In the genomic region with DNA sequence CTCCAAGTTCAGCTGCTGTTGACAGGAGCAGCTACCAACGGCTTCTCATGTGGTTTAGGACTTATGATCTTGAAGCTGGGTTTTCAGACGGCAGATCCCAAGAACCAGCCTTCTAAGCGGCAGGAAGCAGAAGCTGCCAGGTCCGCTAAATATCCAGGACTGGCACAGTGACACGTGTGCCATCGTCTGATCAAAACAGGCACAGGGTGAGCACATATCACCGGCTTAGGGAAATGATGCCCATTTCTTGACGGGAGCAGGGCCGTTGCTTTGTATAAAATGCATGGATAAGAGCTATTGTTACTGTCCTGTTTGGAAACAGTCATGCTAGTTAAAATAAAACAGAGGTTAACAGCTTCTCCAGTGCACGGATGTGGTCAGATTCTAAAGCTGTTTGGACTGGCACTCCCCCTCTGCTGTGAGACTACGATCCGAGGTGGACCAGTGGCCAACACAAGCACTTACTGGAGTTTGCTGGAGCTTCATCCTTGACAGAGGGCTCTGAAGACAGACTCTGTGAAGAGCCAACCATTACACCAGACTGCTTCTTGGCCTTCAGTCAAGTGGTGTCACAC, we compare ENCODE assay signal across 8 mouse cellular contexts. TPM values are rescaled to one million over a fixed set of nuclear protein-coding genes. Genes with fewer than 3 reads are reported as not detected.
DNase-seq lines count a peak whose midpoint lies in the region; ATAC-seq and TF ChIP-seq lines count a peak whose summit lies in the region.

No protein-coding gene starts in this region.

- H3K4me1 ChIP-seq in lung, embryonic 15.5 days, result peaks cover 10% of the 10 kb centered on the region; the same call in 1 of the 2 replicates
- peaks cover 8% of the 10 kb centered on the region for H3K4me1 ChIP-seq in forebrain, embryonic 12.5 days
- peaks cover 8% of the 10 kb centered on the region; the same call in 1 of the 2 replicates for H3K4me1 ChIP-seq in limb, embryonic 14.5 days (ENCODE audit: control insufficient read depth, insufficient read depth, low read length)
- peaks cover 8% of the 10 kb centered on the region; the same call in 1 of the 2 replicates for H3K4me1 ChIP-seq in small intestine, adult 2 months (ENCODE audit: control insufficient read depth, insufficient read depth, insufficient read length, low read length)

- no peak overlapping the region for H3K27ac ChIP-seq in lung, embryonic 15.5 days
- H3K27ac ChIP-seq in forebrain, embryonic 12.5 days, result no peak overlapping the region; the same call in 1 of the 2 replicates
- no peak overlapping the region for H3K27ac ChIP-seq in limb, embryonic 14.5 days (replicated peaks; ENCODE audit: low read depth, low read length)
- peak overlapping the region; percentile 89 for H3K27ac ChIP-seq in small intestine, adult 2 months (ENCODE audit: insufficient read depth, low read depth, low read length)

- TF ChIP-seq POLR2A in limb, embryonic 14.5 days (IDR thresholded peaks at IDR 0.05; ENCODE audit: borderline replicate concordance, extremely low read depth, insufficient read depth, insufficient read length), result no peak
- TF ChIP-seq POLR2A in small intestine, adult 2 months (IDR thresholded peaks at IDR 0.05; ENCODE audit: low read depth, low read length), result no peak

- DNase-seq in lung, postnatal 36 days, result no peak
- DNase-seq in limb, embryonic 14.5 days (ENCODE audit: low spot score), result no peak
- no peak for DNase-seq in right cerebral cortex, postnatal 14 days
- DNase-seq in layer of hippocampus, postnatal 14 days (ENCODE audit: low spot score in 2 of 2), result no peak
- DNase-seq in T-cell, adult 2 months (ENCODE audit: low spot score), result no peak

- peak overlapping the region; percentile 36 for H3K4me3 ChIP-seq in lung, embryonic 15.5 days
- H3K4me3 ChIP-seq in forebrain, embryonic 12.5 days (replicated peaks), result peak overlapping the region; percentile 30
- peak overlapping the region; percentile 28; the same call in 1 of the 2 replicates for H3K4me3 ChIP-seq in limb, embryonic 14.5 days (replicated peaks; ENCODE audit: low read length)
- peak overlapping the region; percentile 67 for H3K4me3 ChIP-seq in small intestine, adult 2 months (ENCODE audit: low read depth, low read length)

- WGBS in lung, embryonic 15.5 days, result 27% methylated on average over 12 of the region's 12 CpGs
- 56% methylated on average over 12 of the region's 12 CpGs for WGBS in forebrain, embryonic 12.5 days
- WGBS in limb, embryonic 14.5 days, result 46% methylated on average over 12 of the region's 12 CpGs
- 5% methylated on average over 12 of the region's 12 CpGs for WGBS in small intestine, adult 2 months

- peak overlapping the region; percentile 70 for H3K4me2 ChIP-seq in lung, embryonic 15.5 days
- H3K4me2 ChIP-seq in forebrain, embryonic 12.5 days, result peak overlapping the region; percentile 52
- H3K4me2 ChIP-seq in limb, embryonic 14.5 days (replicated peaks; ENCODE audit: low read depth, low read length, severe bottlenecking), result peak overlapping the region; percentile 41

- H3K36me3 ChIP-seq in lung, embryonic 15.5 days, result peaks cover 17% of the 10 kb centered on the region
- H3K36me3 ChIP-seq in forebrain, embryonic 12.5 days (replicated peaks), result peaks cover 13% of the 10 kb centered on the region
- H3K36me3 ChIP-seq in limb, embryonic 14.5 days (ENCODE audit: control insufficient read depth, insufficient read depth, low read length), result peaks cover 19% of the 10 kb centered on the region
- H3K36me3 ChIP-seq in small intestine, adult 2 months (ENCODE audit: control insufficient read depth, insufficient read depth, low read length), result peaks cover 7% of the 10 kb centered on the region

- no peaks in the 10 kb centered on the region for H3K9me3 ChIP-seq in lung, embryonic 15.5 days
- no peaks in the 10 kb centered on the region for H3K9me3 ChIP-seq in forebrain, embryonic 12.5 days
- H3K9me3 ChIP-seq in limb, embryonic 14.5 days (ENCODE audit: control insufficient read depth, low read length), result no peaks in the 10 kb centered on the region

- TF ChIP-seq CTCF in small intestine, adult 2 months (IDR thresholded peaks at IDR 0.05; ENCODE audit: extremely low read depth, insufficient read length, insufficient replicate concordance, low read depth, low read length), result no peak

- H3K27me3 ChIP-seq in lung, embryonic 15.5 days, result no peaks in the 10 kb centered on the region
- no peaks in the 10 kb centered on the region for H3K27me3 ChIP-seq in forebrain, embryonic 12.5 days
- no peaks in the 10 kb centered on the region for H3K27me3 ChIP-seq in limb, embryonic 14.5 days (ENCODE audit: control insufficient read depth, insufficient read depth, low read length)
- no peaks in the 10 kb centered on the region for H3K27me3 ChIP-seq in small intestine, adult 2 months (ENCODE audit: control insufficient read depth, insufficient read depth, low read length)

- no peak for ATAC-seq in lung, embryonic 15.5 days (ENCODE audit: borderline replicate concordance, extremely low read depth, low FRiP score, low TSS enrichment)
- ATAC-seq in forebrain, embryonic 12.5 days (ENCODE audit: low FRiP score), result no peak
- ATAC-seq in limb, embryonic 14.5 days (ENCODE audit: low FRiP score, low read depth), result no peak

- peak overlapping the region; percentile 19; the same call in 1 of the 2 replicates for H3K9ac ChIP-seq in lung, embryonic 15.5 days
- no peak overlapping the region for H3K9ac ChIP-seq in forebrain, embryonic 12.5 days
- 0 out of 2 replicates have a peak overlapping the region, but pooled peaks have one; percentile 12 for H3K9ac ChIP-seq in limb, embryonic 14.5 days (ENCODE audit: low read depth, low read length, severe bottlenecking)

RNA-seq across cellular contexts. Expression of gene Ostc, which starts 17.6 kb away (rescaled TPM):
- polyA plus RNA-seq in lung, embryonic 15.5 days (2015; fragmentation: Nextera tagmentation; extraction: Ambion mirVana), result 393 and 404 TPM in 2 replicates
- 250 and 263 TPM in 2 replicates for polyA plus RNA-seq in forebrain, embryonic 12.5 days (2016; fragmentation: Nextera tagmentation; extraction: Ambion mirVana)
- polyA plus RNA-seq in limb, embryonic 14.5 days (2012; rRNA removed), result 274 and 285 TPM in 2 replicates
- 458 and 481 TPM in 2 replicates for polyA plus RNA-seq in limb, embryonic 14.5 days (2014; fragmentation: Nextera tagmentation; extraction: Ambion mirVana)
- polyA plus RNA-seq in small intestine, adult 2 months (2012; rRNA removed), result 42.6 and 43.2 TPM in 2 replicates
- total RNA-seq in layer of hippocampus, postnatal 14 days (2021), result 10 to 100 TPM; 69.3 to 75.0 TPM

RNA-seq across cellular contexts. Expression of gene Rpl34, which starts 38.5 kb away (rescaled TPM):
- polyA plus RNA-seq in lung, embryonic 15.5 days (2015; fragmentation: Nextera tagmentation; extraction: Ambion mirVana), result 833 and 930 TPM in 2 replicates
- 584 and 658 TPM in 2 replicates for polyA plus RNA-seq in forebrain, embryonic 12.5 days (2016; fragmentation: Nextera tagmentation; extraction: Ambion mirVana)
- 2,544 and 3,424 TPM in 2 replicates for polyA plus RNA-seq in limb, embryonic 14.5 days (2012; rRNA removed)
- polyA plus RNA-seq in limb, embryonic 14.5 days (2014; fragmentation: Nextera tagmentation; extraction: Ambion mirVana), result 1,076 and 1,174 TPM in 2 replicates
- 847 and 1,098 TPM in 2 replicates for polyA plus RNA-seq in small intestine, adult 2 months (2012; rRNA removed)
- total RNA-seq in layer of hippocampus, postnatal 14 days (2021), result 100 to 1,000 TPM; 330 to 351 TPM
